Mouse (Mus musculus): ENCODE measurements around the gene Gstp1. TPM values are rescaled to one million over a fixed set of nuclear protein-coding genes. Genes with fewer than 3 reads are reported as not detected.

The Gstp1 gene
- polyA plus RNA-seq, 1 experiment: 187 TPM

- no peak for TF ChIP-seq POLR2A (IDR thresholded peaks at IDR 0.05; ENCODE audit: borderline replicate concordance, control insufficient read depth, low read depth, low read length)
- no peak for TF ChIP-seq CTCF (IDR thresholded peaks at IDR 0.05; ENCODE audit: control insufficient read depth, insufficient read depth, low read length)
- 91% methylated on average over 7 of the region's 7 CpGs for WGBS
- H3K4me3 ChIP-seq (replicated peaks; ENCODE audit: control insufficient read depth, low read depth, low read length): no peak overlapping the region
- peaks cover 3% of the 10 kb centered on the region; the same call in 1 of the 2 replicates for H3K4me1 ChIP-seq (ENCODE audit: control insufficient read depth, insufficient read depth, low read length)
- 0 out of 2 replicates have a peak overlapping the region, but pooled peaks have one; percentile 24 for H3K27ac ChIP-seq (ENCODE audit: control insufficient read depth, insufficient read depth, low read depth, low read length, poor library complexity)
These were observed 20.2 kb upstream of the Gstp1 start for GRCm38 (mm10) chr19:4057962-4058361.

- TF ChIP-seq POLR2A (IDR thresholded peaks at IDR 0.05; ENCODE audit: borderline replicate concordance, control insufficient read depth, low read depth, low read length) (no peak), CTCF (IDR thresholded peaks at IDR 0.05; ENCODE audit: control insufficient read depth, insufficient read depth, low read length) (no peak)
- peaks cover 3% of the 10 kb centered on the region; the same call in 1 of the 2 replicates for H3K4me1 ChIP-seq (ENCODE audit: control insufficient read depth, insufficient read depth, low read length)
- WGBS: 91% methylated on average over 13 of the region's 13 CpGs
- H3K4me3 ChIP-seq (replicated peaks; ENCODE audit: control insufficient read depth, low read depth, low read length): no peak overlapping the region
- no peak overlapping the region for H3K27ac ChIP-seq (ENCODE audit: control insufficient read depth, insufficient read depth, low read depth, low read length, poor library complexity)
These were observed 19.6 kb upstream of the Gstp1 start for GRCm38 (mm10) chr19:4057389-4057788.

- 84% methylated on average over 4 of the region's 4 CpGs for WGBS
- Histone ChIP-seq H3K4me3 (replicated peaks; ENCODE audit: control insufficient read depth, low read depth, low read length) (no peak overlapping the region), H3K27ac (ENCODE audit: control insufficient read depth, insufficient read depth, low read depth, low read length, poor library complexity) (no peak overlapping the region), H3K4me1 (ENCODE audit: control insufficient read depth, insufficient read depth, low read length) (peaks cover 3% of the 10 kb centered on the region; the same call in 1 of the 2 replicates)
- TF ChIP-seq CTCF (IDR thresholded peaks at IDR 0.05; ENCODE audit: control insufficient read depth, insufficient read depth, low read length) (no peak), POLR2A (IDR thresholded peaks at IDR 0.05; ENCODE audit: borderline replicate concordance, control insufficient read depth, low read depth, low read length) (no peak)
These were observed 18.9 kb upstream of the Gstp1 start for GRCm38 (mm10) chr19:4056727-4057126.

GRCm38 (mm10) chr19:4055947-4056693 is 18.3 kb upstream of the Gstp1 start:
- no peak for TF ChIP-seq POLR2A (IDR thresholded peaks at IDR 0.05; ENCODE audit: borderline replicate concordance, control insufficient read depth, low read depth, low read length)
- no peak for TF ChIP-seq CTCF (IDR thresholded peaks at IDR 0.05; ENCODE audit: control insufficient read depth, insufficient read depth, low read length)
- Histone ChIP-seq H3K27ac (ENCODE audit: control insufficient read depth, insufficient read depth, low read depth, low read length, poor library complexity) (no peak overlapping the region), H3K4me1 (ENCODE audit: control insufficient read depth, insufficient read depth, low read length) (peaks cover 3% of the 10 kb centered on the region; the same call in 1 of the 2 replicates), H3K4me3 (replicated peaks; ENCODE audit: control insufficient read depth, low read depth, low read length) (no peak overlapping the region)
- WGBS: 77% methylated on average over 15 of the region's 15 CpGs

GRCm38 (mm10) chr19:4055216-4055946 is 17.6 kb upstream of the Gstp1 start:
- no peak overlapping the region for H3K4me3 ChIP-seq (replicated peaks; ENCODE audit: control insufficient read depth, low read depth, low read length)
- H3K27ac ChIP-seq (ENCODE audit: control insufficient read depth, insufficient read depth, low read depth, low read length, poor library complexity): no peak overlapping the region
- 81% methylated on average over 8 of the region's 8 CpGs for WGBS
- TF ChIP-seq POLR2A (IDR thresholded peaks at IDR 0.05; ENCODE audit: borderline replicate concordance, control insufficient read depth, low read depth, low read length) (no peak), CTCF (IDR thresholded peaks at IDR 0.05; ENCODE audit: control insufficient read depth, insufficient read depth, low read length) (no peak)
- peaks cover 3% of the 10 kb centered on the region; the same call in 1 of the 2 replicates for H3K4me1 ChIP-seq (ENCODE audit: control insufficient read depth, insufficient read depth, low read length)

- TF ChIP-seq CTCF (IDR thresholded peaks at IDR 0.05; ENCODE audit: control insufficient read depth, insufficient read depth, low read length): no peak
- TF ChIP-seq POLR2A (IDR thresholded peaks at IDR 0.05; ENCODE audit: borderline replicate concordance, control insufficient read depth, low read depth, low read length): no peak
- Histone ChIP-seq H3K4me3 (replicated peaks; ENCODE audit: control insufficient read depth, low read depth, low read length) (no peak overlapping the region), H3K27ac (ENCODE audit: control insufficient read depth, insufficient read depth, low read depth, low read length, poor library complexity) (no peak overlapping the region), H3K4me1 (ENCODE audit: control insufficient read depth, insufficient read depth, low read length) (peaks cover 3% of the 10 kb centered on the region; the same call in 1 of the 2 replicates)
- 80% methylated on average over 5 of the region's 5 CpGs for WGBS
These were observed 16.8 kb upstream of the Gstp1 start for GRCm38 (mm10) chr19:4054613-4055012.

- WGBS: 63% methylated on average over 5 of the region's 5 CpGs
These were observed 14.8 kb upstream of the Gstp1 start for GRCm38 (mm10) chr19:4052516-4053030.

More at GRCm38 (mm10) chr19:4052516-4053030, 14.8 kb upstream of the Gstp1 start:
- Histone ChIP-seq H3K4me3 (replicated peaks; ENCODE audit: control insufficient read depth, low read depth, low read length) (no peak overlapping the region), H3K27ac (ENCODE audit: control insufficient read depth, insufficient read depth, low read depth, low read length, poor library complexity) (no peak overlapping the region), H3K4me1 (ENCODE audit: control insufficient read depth, insufficient read depth, low read length) (no peaks in the 10 kb centered on the region)
- TF ChIP-seq CTCF (IDR thresholded peaks at IDR 0.05; ENCODE audit: control insufficient read depth, insufficient read depth, low read length): no peak
- TF ChIP-seq POLR2A (IDR thresholded peaks at IDR 0.05; ENCODE audit: borderline replicate concordance, control insufficient read depth, low read depth, low read length): no peak

Data from bone marrow, adult 2 months (tissue).